Mouse (Mus musculus): ENCODE data around the gene Cog5.

The Cog5 gene

DNA sequence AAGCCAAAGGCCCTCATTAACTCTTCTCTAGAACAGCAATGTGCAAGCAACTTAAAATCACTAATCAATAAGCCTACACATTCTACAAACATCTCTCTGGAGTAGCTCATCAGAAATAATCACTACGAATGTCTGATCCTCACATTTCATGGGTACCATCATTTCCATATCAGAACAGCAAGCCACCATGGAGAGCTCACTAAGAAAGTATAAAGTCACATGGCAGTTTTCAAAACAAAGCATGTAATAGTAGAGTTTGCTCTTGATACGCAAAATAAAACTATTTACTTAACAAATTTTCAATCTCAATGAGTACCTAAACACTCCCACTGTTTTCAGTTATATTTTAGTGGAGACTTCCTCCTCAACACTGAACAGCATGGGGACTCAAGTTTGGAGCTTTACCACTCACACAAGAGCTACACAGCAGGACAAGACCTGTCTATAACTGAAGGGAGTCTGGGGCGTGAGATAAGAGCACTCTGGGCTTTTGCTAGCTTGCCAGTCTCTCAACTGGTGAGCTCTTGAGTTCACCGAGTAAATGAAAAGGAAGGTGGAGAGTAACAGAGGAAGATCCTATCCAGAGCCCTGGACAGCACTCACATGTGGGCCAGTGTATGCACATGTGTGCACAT is 288.5 kb downstream of the Cog5 start:
- no peak for DNase-seq

DNA sequence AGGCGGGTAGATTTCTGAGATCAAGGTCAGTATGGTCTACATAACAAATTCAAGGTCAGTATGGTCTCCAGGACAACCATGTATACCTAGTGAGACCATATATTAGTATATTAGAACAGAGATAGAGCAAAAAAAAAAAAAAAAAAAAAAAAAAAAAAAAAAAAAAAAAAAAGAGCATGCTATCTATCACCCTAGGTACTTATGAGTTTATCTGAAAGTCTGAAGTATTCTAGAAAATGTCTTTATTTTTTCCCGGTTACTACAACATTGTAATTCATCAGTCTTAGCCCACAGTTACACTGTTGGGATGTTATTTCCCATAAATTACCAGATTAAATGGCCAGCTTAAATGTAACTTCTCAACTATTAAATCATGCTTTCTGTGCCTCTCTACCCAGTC is 289.7 kb downstream of the Cog5 start:
- no peak for DNase-seq

DNA sequence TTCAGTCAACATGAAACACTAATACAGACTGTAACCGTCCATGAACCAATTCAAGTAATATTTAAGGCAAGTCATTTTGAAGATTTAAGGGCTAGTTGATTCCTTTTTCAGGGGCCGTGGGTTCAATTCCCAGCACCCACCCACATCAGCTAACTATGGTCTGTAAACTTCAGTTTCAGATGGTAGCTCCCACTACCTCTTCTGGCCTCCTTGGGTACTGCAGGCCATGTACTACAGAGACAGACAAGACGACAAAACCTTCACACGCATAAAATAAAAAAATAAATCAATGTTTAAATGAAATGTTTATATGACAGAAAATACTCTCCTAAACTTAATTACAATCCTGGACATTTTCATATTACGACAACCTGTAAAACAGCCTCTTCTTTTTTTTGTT is 292.8 kb downstream of the Cog5 start:
- peak in 1 of 2 experiments; percentile 28 for DNase-seq

DNA sequence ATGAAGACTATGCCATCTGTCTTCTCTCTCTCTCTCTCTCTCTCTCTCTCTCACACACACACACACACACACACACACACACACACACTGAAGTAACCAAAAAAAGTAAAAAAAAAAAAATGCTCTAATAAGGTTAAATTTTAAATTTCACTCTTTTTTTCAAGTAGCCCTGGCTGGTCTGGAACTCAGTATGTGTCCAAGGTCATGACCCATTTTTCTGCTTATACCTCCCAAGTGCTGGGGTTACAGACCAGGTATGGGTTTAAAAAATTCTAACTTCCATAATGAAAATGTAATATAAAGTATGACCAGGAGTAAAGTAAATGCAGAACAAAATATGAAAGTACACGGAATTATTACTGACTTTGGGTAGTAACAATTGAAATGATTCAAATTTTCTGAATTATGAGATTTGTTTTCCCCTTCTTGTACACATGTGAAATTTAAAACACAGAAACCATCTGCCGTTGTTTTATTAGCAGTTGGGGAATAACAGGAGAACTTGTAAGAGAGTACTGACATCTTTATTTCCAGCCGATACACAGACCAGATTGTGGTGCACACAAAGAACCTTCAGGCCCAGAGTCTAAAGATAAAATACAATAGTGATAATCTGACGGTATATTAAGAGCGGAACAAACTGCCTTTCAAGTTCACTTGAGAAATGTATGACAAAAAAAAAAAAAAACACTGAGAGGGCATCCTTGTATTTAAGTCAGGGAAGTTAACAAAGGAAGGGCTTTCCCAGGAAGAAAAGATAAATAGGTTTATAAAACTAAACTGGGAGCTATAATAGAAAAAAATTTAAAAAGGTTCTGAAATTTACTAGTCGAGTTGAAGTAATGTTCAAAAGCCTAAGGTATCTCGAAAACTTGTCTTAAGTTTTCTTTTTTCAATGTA is 293.7 kb downstream of the Cog5 start:
- DNase-seq: no peak

DNA sequence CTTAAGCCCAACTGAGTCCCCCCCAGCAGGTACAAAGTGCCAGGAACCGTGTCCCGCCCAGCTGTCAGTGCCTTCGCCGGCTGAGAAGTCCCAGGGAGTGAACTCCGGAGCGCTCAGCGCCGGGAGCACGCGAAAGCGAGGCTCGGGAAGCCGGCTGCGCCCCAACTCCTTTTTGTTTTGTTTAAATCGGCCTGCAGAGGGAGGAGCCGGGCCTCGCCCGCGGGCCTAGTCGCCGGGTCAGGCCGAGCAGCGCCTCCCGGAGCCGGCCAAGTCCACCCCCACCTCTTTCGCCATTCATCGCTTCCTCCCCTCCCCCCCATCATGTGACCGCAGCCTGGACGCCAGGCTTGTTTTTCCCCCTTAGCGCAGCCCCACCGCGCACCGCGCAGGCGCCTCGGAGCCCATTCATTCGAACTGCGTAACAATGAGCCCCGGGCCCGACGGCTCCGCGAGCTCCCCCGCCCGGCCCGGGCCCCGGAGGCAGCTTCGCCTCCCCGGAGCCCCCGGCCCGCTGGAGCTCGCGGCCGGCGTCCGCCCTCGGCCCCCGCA is 294.6 kb downstream of the Cog5 start:
- peak; percentile 65 to 69 for DNase-seq

DNA sequence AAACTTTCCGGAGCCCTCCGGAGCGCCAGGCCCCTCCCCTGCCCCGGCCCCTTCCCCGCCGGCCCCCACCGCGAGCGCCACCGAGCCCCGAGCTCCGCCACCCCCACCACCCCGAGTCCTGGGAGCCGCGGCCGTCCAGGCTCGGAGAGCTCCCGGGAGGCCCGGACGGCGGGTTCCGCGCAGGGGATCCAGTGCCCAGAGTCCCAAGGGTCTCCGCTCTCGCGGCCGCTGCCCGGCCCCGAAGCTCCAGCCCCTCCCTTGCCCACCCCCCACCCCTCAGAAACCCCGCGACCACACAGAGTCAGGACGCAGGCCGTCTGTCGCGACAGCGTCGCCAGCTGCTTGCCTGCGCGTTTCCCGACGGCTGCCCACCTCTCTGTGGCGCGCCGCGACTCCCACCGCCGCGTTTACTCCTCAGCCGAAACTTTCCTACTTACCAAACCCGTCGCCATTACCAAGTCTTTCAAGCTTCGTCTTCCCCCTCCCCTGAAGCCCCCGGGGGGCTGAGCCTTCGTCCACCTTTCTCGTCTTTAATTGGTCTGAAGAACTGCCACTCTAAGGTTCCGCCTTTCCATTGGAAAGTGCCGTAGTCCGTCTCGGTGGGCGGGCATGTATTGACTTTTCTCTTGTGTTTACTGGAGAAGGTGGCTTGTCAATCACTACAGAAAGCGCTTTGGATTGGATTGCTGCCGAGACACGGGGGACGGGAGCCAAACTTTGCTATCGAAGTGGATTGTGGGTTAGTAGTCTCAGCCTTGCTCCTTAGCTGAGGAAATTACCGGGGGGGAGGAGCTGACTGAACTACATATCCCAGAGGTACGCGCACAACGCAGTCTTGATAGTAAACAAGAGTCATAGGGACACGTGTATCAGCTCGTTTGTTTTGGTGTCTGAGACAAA is 295.3 kb downstream of the Cog5 start, which contains the start of gene Hbp1:
Gene Hbp1 (minus strand): TSS at position 777 of the 900 bp plus-strand sequence.
- peak; percentile 96 to 99 for DNase-seq

DNA sequence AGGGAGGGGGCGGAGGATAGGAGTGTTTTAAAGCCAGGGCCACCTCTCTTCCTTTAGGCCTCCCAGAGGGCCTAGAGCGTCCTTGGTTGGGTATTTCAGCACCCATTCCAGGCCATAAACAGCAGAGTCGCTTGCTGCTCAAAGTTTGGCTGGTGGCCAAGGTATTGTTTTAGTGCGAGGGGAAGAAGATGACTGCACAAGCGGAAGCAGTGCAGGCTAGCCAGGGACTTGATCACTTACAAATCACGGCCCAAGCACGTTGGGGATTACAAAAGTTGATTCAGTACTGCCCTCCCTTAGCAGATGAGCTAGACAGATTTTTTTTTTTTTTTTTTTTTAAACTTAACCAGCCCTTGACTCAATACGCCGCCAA is 296.0 kb downstream of the Cog5 start:
- DNase-seq: no peak

DNA sequence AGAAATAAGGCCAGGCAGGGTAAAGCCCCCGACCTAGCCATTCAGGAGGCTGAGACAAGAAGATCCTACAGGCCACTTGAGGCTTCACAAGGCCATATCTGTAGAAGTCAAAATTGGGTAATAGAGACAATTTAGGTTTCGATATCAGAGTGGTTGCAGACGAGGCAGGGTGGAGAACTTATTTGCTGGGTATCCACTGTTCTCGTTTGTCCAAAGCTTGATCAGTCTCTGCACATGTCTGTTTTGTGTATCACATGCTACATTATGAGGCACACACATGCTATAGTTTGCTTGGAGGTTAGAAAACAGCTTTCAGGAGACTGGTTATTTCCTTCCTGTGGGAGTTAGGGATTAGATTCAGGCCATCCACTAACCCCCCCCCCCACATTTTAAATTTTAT is 301.2 kb downstream of the Cog5 start:
- no peak for DNase-seq

- DNase-seq: no peak
Measured at GRCm38 (mm10) chr12:31964074-31964473, 309.4 kb downstream of the Cog5 start.

DNA sequence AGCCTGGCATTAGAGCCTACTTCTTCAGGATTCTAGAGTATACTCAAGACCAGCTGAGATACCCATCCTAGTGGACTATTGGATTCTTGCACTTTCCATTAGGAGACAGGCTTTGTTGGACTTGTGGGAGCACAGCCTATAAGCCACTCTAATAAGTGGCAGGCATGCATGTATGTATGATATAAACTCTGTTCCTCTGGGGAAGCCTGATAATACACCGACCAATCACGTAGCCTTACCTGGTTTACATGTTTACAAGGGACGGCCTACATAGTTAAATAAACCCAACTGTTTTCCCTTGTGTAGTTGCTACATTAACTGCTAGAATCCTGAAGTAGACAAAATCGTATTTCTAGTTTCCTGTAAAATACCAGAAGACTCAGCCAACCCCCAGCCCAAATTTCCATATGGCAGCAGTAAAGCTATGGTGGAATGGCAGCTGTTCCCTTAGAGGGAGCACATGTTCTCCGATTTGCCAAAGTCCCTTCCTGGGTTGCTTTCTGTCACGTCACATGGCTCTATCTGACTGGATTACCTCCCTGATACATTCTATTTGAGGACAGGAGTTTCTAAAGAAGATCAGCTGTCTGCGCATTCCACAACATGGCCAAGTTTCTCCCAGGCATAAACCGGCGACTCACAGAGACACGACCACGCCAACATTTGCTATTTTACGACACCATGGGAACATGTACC is 311.0 kb downstream of the Cog5 start:
- no peak for DNase-seq

GRCm38 (mm10) chr12:31966405-31966804 is 311.7 kb downstream of the Cog5 start:
- DNase-seq: no peak

DNA sequence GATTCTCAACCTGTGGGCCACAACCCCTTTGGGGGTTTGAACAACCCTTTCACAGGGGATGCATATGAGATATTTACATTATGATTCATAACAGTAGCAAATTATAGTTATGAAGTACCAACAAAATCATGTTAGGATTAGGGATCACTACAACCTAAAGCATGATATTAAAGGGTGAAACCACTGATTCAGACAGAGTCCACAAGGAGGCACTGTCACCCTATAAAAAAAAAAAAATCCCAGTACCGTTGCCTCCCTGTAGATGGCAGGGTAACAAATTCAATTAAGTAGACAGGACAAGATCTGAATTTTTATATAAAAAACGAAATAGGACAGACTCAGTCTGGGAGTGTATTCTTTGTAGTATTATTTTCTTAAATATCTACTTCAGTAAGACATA is 312.9 kb downstream of the Cog5 start:
- no peak for DNase-seq

DNA sequence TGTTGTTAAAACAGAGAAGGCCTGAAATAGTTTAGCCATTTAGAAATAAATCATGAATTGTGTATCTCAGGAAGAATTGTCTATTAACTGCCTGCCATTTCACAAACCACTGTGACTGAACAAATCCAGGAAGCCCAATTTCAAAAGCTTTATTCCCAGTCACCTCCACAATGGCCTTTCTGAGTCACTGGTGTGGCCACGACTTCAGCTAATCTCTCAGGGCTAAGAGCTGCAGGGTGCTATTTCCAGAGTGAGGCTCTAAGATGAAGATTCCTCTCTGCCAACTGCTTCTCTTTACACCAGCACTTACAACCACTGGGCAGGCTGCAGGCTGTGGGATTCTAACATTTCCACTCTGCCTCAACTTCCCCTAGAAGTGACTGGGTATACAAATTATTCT is 314.4 kb downstream of the Cog5 start:
- no peak for DNase-seq

GRCm38 (mm10) chr12:31971547-31971946 is 316.9 kb downstream of the Cog5 start:
- no peak for DNase-seq

DNA sequence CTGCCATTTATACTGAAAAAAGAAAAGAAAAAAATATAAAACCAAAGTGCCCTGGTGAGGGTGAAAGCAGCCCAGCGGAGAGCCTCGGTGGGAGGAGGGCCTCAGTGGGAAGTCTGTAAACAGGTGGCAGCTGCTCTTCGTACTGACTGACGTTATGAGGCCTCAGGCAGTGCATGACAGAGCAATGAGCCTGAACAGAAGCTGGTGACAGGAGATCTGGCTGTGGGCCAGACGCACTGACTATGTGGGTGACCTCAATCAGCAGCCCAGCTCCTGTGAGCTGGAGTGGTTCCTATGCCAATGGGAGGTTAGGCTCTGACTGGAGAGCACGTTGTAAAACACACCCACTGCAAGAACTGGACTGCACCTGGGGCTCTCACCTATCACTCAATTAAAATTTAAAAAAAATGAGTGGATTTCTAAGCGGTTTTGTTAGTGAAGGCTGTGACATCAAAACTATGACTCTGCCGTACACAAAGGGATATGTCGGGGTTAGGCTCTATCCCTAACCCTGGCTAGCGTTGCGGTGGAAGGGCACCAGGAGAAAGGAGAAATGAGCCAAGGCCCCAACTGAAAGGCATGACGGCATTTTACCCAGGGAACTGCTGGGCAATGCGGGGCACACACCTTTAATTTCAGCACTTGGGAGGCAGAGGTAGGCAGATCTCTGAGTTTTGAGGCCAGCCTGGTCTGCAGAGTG is 319.0 kb downstream of the Cog5 start:
- peak; percentile 61 to 79 for DNase-seq

- DNase-seq: peak in 1 of 2 experiments; percentile 45
Measured at GRCm38 (mm10) chr12:31976544-31976943, 321.9 kb downstream of the Cog5 start.

DNA sequence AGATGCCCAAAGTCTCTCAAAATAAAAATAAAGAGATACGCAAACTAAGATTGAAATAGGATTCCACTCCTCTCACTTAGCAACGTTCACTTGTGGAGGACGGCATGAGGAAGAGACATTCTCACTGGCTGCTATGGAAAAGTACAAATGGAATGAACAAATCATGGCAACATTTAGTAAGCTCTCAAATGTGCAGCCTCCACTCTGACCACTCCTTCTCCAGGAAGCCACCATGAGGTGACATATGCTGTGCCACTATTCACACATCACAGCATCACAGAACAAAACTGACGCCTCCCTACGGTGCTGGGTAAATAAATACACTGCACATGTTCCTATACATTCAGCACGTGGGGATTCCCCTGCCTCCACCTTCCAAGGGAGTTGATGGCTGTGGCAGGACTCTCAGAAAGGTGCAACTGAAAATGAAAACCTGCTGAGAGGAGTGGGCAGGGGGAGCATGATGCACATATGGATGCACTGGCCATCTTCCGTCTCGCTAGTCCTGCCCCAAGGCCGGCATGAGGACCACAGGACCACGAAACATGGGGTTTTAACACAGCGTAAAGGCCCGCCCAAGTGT is 323.0 kb downstream of the Cog5 start:
- no peak for DNase-seq

DNA sequence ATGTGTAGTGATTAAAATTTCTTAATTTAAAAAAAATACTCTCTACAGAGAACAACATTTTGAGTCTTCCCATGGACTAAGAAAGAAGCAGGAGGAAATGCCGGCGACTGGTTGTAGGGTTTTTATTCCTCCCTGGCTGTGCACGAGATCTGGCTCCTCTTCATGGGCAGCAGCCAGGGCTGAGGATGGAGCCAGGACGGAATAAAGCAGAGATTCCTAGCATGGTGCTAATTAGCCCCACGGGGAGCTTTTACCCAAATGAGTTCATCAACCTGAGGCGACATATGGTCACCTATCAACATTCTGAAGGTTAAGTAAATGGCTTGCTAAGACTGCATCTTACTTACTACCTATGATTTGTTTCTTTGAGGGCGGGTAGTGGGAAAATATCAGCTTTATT is 328.6 kb downstream of the Cog5 start:
- no peak for DNase-seq

GRCm38 (mm10) chr12:31983769-31984168 is 329.1 kb downstream of the Cog5 start:
- no peak for DNase-seq

- no peak for DNase-seq
Measured at GRCm38 (mm10) chr12:31984206-31984605, 329.5 kb downstream of the Cog5 start.

DNA sequence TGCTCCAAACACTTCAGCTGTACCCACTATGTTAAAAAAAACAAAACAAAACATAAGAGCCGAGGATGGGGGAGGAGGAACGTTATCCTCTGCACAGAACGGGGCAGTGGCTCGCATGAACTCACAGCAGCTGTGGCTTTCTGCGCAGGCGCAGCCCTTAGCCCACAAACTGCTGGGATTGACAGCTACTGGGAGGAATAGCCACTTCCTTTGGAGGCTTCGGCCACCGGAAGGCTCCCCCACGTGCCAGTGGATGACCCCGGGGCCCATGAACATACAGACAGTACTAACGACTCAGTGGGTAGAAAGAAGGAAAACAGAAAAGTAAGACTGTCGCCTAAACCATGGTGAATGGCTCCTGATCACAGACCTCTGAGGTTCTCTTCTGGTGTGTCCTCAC is 330.0 kb downstream of the Cog5 start:
- no peak for DNase-seq

All from thymus, adult 18-20 months (tissue).